Mouse (Mus musculus) CD4-positive helper T cell, adult 2 months (primary cell): ENCODE results near the gene Ranbp17.
A peak's percentile ranks its signal among the peaks of the same experiment; 100 is the strongest.
"Not testable (repeated sequence)": the region's sequence is repeated elsewhere in the genome, so short reads cannot be mapped to it uniquely, and the experiment has no call there.

Experiments used
- DNase-seq: peaks from one replicate; pipeline ENCODE4 v3.0.0-alpha.2; 2012; ENCODE audit warnings: low read depth, missing footprints, low spot score

The Ranbp17 gene

GRCm38 (mm10) chr11:33513376-33513991 is at the start of gene Ranbp17:
Gene Ranbp17 (minus strand): TSS chr11:33513746.
- peak; percentile 22 for DNase-seq

DNA sequence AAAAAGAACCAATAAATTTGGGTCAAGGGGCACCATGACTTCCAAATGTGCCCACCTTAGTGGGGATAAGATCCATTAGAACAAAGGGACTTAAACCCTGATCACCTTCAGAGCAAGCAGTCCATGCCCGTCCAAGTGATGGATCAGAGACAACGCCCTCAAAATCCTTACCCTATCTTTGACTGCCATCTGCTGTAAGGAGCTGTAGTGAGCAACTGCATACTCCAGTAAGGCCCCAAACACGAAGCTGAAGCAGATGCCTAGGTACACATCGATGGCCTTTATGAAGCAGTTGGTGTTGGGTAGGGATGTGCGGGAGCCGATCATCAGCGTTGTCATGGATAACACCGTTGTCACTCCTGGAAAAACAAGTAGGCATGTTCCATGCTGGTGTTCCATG is 40.6 kb upstream of the Ranbp17 start:
- DNase-seq, result no peak

GRCm38 (mm10) chr11:33550861-33551560 is 37.5 kb upstream of the Ranbp17 start:
- DNase-seq, result no peak

GRCm38 (mm10) chr11:33547386-33547785 is 33.8 kb upstream of the Ranbp17 start:
- DNase-seq, result no peak

- DNase-seq, result no peak
Observed at GRCm38 (mm10) chr11:33544945-33545344, 31.4 kb upstream of the Ranbp17 start.

DNA sequence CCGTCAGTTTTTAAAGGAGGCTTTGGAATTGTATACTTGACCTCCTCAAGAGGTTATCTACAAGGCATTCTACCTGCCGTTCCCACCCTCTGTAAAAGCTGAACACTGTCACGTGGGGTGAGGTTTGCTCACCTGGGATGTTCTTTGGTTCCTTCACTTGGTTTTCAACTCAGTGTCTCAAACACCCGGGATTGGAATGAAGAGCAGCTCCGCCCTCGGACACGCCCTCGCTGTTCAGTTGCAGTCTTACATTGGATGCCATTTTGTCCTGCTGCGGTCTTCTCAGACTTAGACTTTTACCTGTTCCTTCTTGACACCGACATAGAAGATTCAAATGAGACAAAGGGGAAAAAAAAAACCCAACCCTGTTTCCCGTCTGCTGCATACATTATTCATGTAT is 30.6 kb upstream of the Ranbp17 start:
- DNase-seq, result no peak

- no peak for DNase-seq
Observed at GRCm38 (mm10) chr11:33537390-33538125, 24.0 kb upstream of the Ranbp17 start.

GRCm38 (mm10) chr11:33536636-33537035 is 23.1 kb upstream of the Ranbp17 start:
- DNase-seq, result no peak

DNA sequence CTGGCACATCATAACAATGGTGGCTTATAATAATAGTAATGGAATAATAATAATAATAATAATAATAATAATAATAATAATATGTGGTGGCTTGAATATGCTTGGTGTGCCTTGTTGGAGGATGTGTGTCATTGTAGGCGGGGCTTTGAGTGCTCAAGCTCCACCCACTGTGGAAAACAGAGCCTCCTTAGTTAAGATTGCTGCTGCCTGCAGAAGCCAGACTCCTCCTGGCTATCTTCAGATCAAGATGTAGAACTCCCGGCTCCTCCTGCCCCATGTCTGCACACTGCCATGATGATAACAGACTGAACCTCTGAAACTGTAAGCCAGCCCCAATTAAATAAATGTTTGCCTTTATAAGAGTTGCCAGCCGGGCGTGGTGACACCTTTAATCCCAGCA is 21.0 kb upstream of the Ranbp17 start:
- DNase-seq, result no peak

GRCm38 (mm10) chr11:33533577-33533976 is 20.0 kb upstream of the Ranbp17 start:
- no peak for DNase-seq

DNA sequence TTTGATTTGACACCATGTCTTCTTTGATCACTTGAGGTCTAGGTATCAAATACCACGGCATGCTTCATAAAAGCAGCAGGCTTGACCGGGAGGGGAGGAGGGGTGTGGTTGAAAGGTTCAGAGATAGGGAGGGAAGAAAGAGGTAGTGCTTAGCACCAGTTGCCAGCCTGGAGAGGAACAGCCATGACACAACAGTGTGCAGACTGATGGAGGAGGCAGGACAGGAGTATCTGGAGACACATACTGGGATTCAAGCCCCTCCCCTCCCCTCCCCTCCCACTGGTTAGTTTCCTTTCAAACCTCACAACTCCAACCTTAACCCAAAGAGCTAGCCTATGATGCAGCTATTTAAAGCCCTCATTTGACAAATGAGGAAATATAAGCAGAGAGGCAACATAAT is 16.0 kb upstream of the Ranbp17 start:
- DNase-seq, result no peak

DNA sequence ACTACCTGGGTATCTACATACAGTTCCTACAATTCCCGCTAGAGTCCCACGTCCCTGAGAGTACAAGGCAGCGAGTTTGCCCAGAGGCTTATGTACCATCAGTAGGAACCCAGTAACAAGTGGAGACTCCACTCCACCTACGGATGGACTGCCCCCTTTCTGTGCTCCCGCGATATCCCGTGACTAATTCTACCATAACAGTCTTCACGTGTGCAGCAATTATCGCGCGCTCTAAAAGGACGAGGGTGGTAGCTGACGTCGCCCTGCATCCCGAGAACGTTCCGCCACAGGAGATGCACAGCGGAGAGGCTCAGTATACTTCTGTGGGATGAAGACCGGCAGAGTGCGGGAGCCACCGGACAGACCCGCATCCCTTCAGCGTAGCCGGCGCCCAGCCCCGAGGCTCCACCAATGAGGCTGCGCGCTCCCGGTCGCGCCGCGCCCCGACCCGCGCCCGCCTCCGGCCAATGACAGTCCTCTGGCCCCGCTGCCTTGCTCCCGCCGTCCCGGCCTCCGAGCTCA is 631 bp downstream of the Ranbp17 start:
- peak; percentile 15 for DNase-seq

DNA sequence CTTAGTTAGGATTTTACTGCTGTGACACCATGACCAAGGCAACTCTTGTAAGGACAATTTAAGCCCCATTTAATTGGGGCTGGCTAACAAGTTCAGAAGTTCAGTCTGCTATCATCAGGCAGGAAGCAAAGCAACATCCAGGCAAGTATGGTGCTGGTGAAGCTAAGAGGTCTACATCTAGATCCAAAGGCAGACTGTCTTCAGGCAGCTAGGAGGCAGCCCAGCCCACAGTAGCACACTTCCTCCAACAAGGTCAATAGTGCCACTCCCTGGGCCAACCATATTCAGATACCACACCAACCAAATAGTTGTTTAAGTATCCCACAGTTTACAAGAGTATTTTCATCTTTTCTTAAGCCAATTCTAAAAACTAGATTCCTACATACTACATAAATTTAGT is 4.1 kb downstream of the Ranbp17 start:
- no peak for DNase-seq

- no peak for DNase-seq
Observed at GRCm38 (mm10) chr11:33485746-33486145, 27.8 kb downstream of the Ranbp17 start.

DNA sequence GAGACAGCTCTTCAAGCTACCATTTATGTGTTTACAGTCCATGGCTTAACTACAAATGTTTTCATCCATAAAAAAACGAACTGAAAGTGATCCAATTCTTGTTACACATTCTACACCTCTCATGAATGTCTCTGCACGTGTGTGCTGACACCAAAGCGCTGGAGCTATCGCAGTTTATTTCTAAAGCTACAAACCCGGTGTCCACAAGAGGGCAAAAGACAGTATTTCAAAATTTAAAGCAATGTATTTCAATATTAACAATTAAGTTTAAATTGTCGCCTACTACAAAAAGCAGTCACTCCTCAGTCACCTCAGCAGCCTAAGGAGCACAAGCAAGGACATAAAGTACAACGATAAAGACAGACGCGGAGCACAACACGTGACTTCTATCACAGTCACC is 33.1 kb downstream of the Ranbp17 start:
- DNase-seq, result no peak

GRCm38 (mm10) chr11:33479209-33479608 is 34.3 kb downstream of the Ranbp17 start:
- DNase-seq, result no peak

DNA sequence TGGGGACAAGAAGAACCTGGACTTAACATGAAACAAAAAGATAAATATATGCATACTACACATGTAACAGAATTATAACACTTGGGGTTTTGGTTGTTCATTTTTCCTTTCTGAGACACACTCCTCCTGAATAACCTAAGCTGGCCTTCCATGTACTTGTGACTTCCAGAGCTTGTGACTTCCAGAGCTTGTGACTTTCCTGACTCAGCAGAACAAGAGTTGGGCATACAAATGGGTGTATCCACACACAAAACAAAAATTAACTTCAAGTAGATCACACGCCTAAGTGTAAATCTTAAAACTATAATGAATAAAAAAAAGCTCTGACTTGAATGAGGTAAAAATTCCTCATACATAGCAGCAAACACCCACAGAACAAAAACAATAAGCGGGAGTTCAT is 36.9 kb downstream of the Ranbp17 start:
- no peak for DNase-seq

GRCm38 (mm10) chr11:33461172-33461571 is 52.4 kb downstream of the Ranbp17 start:
- no peak for DNase-seq

DNA sequence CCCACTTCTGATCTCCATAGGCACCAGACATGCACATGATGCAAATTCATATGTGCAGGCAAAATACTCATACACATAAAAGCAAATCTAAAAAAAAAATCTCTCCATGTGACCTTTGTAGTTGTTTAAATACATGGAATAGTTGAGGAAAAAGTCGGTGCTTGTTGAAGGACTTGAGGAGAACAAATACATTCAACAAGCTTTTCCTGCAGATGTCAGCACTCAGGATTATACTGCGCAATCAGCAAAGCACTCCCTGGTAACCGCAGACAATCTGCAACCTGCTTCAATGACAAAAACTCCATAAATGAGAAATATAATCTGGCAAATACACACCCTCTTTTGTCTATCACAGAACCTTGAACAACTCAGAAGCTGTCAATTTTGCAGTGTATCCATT is 59.5 kb downstream of the Ranbp17 start:
- DNase-seq, result no peak

DNA sequence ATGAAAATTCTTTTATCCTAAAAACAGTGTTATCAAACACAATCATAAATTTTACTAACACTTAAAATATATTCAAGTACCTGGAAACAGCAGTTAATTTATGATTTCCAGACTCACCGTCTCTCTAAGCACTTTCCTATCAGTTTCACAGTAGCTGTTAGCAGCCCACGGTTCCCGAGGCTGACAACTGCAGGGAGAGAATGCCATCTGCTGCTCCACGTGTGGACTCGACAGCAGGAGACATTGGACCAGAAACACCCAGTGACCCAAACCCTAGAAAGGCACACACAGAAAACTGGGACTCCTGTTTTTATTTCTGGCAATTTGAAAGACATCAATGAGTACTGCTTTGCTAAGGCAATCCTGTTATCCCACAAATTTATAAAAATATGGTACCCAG is 79.7 kb downstream of the Ranbp17 start:
- no peak for DNase-seq

DNA sequence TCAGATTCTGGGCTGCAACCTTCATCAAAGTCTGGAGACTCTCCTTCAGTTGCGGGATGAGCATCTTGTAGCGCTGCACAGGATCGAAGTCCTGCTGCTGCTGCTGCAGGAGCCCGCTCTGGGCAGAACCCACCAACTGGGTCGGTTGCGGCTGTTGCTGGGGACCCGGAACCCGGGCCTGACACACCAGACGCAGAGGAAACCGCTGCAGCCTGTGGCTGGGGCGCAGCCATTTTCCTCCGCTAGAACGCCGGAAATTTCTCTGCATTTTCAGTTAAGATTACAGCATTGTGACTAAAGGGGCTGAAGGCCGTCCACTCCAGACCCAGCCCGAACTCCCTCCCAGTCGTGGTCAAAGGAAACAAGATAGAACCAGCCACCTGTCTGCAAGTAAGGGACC is 85.3 kb downstream of the Ranbp17 start:
- not testable (repeated sequence) for DNase-seq

DNA sequence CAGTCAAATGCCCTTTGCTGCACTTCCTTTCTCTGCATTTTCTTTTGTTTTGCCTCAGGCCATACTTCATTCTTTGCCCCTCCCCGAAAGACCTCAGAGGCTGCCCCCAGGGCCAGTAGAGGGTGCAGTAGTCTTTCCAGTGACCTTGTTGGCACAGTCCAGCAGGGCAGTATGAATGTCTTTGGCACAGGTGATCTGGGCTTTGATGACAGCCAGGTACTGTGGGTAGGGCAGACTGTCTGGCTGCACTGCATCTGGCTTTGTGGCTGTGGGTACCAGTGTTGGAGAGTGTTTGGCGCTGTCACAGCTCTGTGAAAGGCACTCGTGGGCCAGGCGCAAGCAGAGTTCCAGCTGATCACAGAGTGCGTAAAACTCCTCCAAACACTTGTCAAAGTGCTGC is 85.8 kb downstream of the Ranbp17 start:
- not testable (repeated sequence) for DNase-seq

GRCm38 (mm10) chr11:33422226-33422625 is 91.3 kb downstream of the Ranbp17 start:
- no peak for DNase-seq
